Mouse (Mus musculus): ENCODE measurements around the gene Atg13.

- no peak for TF ChIP-seq ZC3H11A (IDR thresholded peaks at IDR 0.05; ENCODE audit: borderline replicate concordance, low read depth, low read length)
- TF ChIP-seq MAFK (IDR thresholded peaks at IDR 0.05; ENCODE audit: insufficient read depth, low read depth, low read length), result no peak
Measured at GRCm38 (mm10) chr2:91638931-91639330, 71.4 kb downstream of the Atg13 start.
